Mouse (Mus musculus) testis, adult 2 months (tissue): ENCODE data around the gene Brinp1. TPM values are rescaled to one million over a fixed set of nuclear protein-coding genes. Genes with fewer than 3 reads are reported as not detected.

Experiments
- H3K27ac ChIP-seq: fragments of 200-500 bp; 2 replicates; pipeline ENCODE4 v1.5.1; 2012; ENCODE audit warnings: low read depth, low read length; ENCODE audit not compliant: control insufficient read depth, insufficient read depth
- H3K27me3 ChIP-seq: fragments of 200-500 bp; 2 replicates; pipeline ENCODE4 v1.6.1; 2012; ENCODE audit warnings: mild to moderate bottlenecking, low read length, moderate library complexity; ENCODE audit not compliant: control insufficient read depth, insufficient read depth
- H3K36me3 ChIP-seq: fragments of 200-500 bp; 2 replicates; pipeline ENCODE4 v1.6.1; 2012; ENCODE audit warnings: mild to moderate bottlenecking, low read length; ENCODE audit not compliant: control insufficient read depth, insufficient read depth
- H3K4me1 ChIP-seq: fragments of 200-500 bp; 2 replicates; pipeline ENCODE4 v1.6.1; 2012; ENCODE audit warnings: low read length; ENCODE audit not compliant: control insufficient read depth, insufficient read depth
- H3K4me3 ChIP-seq: fragments of 200-500 bp; 2 replicates; pipeline ENCODE4 v1.5.1; 2012; ENCODE audit warnings: low read depth, mild to moderate bottlenecking, low read length, moderate library complexity, mixed read lengths; ENCODE audit not compliant: control insufficient read depth
- CTCF ChIP-seq: fragments of 200-500 bp; IDR thresholded peaks from 2 replicates; pipeline ENCODE4 v1.5.1; 2012; ENCODE audit warnings: low read depth, mild to moderate bottlenecking, inconsistent platforms, low read length, moderate library complexity; ENCODE audit not compliant: control insufficient read depth, insufficient read depth, insufficient replicate concordance
- POLR2A ChIP-seq: fragments of 200-500 bp; IDR thresholded peaks from 2 replicates; pipeline ENCODE4 v1.6.1; 2012; ENCODE audit warnings: low read depth, mild to moderate bottlenecking, inconsistent platforms, low read length, moderate library complexity; ENCODE audit not compliant: control insufficient read depth
- polyA plus RNA-seq: library from polyadenylated mRNA; depleted of rRNA; stranded (reverse); fragments of >200 nt; gene quantifications from 2 replicates; pipeline ENCODE4 v1.2.3, GENCODE M21; 2012

Brinp1 gene
- polyA plus RNA-seq, 1 experiment, result 0.30 TPM

DNA sequence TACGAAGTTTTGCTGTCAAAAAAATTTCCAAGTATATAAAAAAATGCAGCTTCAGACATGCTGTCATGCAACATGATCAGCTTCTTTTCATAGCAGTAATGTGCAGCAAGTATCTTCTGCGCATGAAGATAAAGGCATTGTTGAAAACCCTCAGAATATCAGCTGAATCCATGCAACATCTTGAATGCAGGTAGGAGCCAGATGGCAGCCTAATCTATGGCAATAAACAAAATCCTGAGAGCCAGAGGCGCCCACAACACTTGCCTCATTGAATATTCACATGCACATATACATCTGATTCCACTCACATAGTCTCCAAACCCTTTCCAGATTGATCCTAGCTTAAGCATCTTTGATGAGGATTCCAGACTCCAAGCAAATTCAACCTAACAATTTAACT, 24.2 kb downstream of the Brinp1 start:
- TF ChIP-seq POLR2A (no peak), CTCF (no peak)
- no peak overlapping the region for H3K4me3 ChIP-seq
- no peaks in the 10 kb centered on the region for H3K4me1 ChIP-seq
- no peak overlapping the region for H3K27ac ChIP-seq
- no peaks in the 10 kb centered on the region for H3K27me3 ChIP-seq
- no peaks in the 10 kb centered on the region for H3K36me3 ChIP-seq

DNA sequence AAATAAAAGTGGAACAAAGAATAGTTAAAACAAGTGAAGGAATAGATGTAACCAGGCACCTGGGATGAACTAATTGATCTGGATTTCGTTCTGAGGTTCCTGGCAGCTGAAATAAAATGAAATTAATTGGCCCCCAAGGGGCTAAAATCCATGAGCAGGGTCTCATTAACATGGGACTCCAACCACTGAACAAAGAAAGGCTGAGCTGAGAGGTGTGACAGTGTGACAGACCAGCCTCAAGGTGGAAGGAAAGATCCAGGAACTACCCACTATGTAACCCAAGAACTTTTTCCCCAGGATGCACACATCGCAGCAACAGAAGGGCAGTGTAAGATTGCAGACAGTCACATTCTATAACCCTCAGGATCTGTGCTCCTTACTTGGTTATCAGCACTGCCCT, 28.1 kb downstream of the Brinp1 start:
- Histone ChIP-seq H3K4me1 (no peaks in the 10 kb centered on the region), H3K27ac (no peak overlapping the region), H3K27me3 (no peaks in the 10 kb centered on the region), H3K4me3 (no peak overlapping the region), H3K36me3 (no peaks in the 10 kb centered on the region)
- TF ChIP-seq POLR2A, result no peak
- TF ChIP-seq CTCF, result no peak

DNA sequence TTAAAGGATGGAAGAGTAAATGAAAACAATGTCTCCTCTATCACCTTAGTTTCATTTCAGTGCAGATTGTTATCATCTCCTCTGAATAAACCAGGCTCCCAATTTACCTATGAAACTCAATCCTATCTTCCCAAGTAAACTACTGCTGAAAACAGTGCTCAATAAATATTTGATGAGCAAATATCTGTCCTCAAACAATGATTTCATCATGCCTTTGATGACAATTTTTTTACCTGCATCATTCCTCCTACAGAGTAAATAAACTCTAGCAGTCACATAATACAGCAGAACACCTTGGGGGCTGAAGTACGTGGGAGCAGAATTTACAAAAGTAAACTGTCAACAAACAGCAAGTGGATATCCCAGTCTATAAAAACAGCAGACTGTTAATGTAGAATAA, 31.3 kb downstream of the Brinp1 start:
- H3K36me3 ChIP-seq, result no peaks in the 10 kb centered on the region
- no peak overlapping the region for H3K27ac ChIP-seq
- no peaks in the 10 kb centered on the region for H3K27me3 ChIP-seq
- H3K4me3 ChIP-seq, result no peak overlapping the region
- H3K4me1 ChIP-seq, result no peaks in the 10 kb centered on the region
- no peak for TF ChIP-seq CTCF
- TF ChIP-seq POLR2A, result no peak

DNA sequence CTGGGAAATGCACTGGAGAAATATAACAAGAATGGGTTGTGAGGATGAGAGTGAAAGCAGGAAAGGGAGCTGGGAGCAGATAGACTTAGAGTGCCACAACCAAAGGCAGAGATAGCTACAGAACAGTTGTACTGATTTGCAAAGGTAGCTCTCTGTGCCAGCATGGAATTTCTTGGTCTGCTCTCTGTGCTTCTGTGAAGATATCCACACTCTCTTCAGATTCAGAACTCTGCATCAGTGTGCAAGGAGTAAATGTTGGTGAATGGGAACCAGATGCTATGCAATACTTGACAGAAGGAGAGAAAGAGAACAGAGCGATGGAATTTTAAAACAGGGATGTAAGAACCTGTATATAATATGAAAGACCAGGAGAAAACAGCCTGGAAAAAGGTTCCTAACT, 31.7 kb downstream of the Brinp1 start:
- no peaks in the 10 kb centered on the region for H3K27me3 ChIP-seq
- no peaks in the 10 kb centered on the region for H3K36me3 ChIP-seq

DNA sequence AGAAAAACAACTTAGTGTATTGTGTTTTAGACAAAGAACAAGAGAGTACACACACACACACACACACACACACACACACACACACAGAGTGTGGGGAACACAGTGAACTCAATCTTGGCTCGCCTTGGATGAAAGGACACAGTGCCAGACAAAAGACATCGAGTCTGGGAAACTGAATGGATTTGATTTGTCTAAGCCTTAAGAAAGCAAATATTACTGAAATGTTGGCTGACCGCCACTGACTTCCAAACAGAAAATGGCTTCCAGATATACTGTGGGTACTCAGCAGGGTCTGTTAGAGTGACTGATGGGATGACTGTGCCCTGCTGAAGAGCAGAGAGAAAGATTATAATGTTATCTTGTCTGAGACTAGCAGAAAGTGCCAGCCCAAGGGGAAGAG, 34.1 kb downstream of the Brinp1 start:
- H3K4me1 ChIP-seq, result no peaks in the 10 kb centered on the region
- no peaks in the 10 kb centered on the region for H3K36me3 ChIP-seq
- no peak overlapping the region for H3K27ac ChIP-seq
- no peaks in the 10 kb centered on the region for H3K27me3 ChIP-seq
- no peak overlapping the region for H3K4me3 ChIP-seq
- no peak for TF ChIP-seq CTCF
- TF ChIP-seq POLR2A, result no peak

More for the DNA sequence above, 31.7 kb downstream of the Brinp1 start:
- no peaks in the 10 kb centered on the region for H3K4me1 ChIP-seq
- H3K4me3 ChIP-seq, result no peak overlapping the region
- no peak for TF ChIP-seq POLR2A
- TF ChIP-seq CTCF, result no peak
- no peak overlapping the region for H3K27ac ChIP-seq

DNA sequence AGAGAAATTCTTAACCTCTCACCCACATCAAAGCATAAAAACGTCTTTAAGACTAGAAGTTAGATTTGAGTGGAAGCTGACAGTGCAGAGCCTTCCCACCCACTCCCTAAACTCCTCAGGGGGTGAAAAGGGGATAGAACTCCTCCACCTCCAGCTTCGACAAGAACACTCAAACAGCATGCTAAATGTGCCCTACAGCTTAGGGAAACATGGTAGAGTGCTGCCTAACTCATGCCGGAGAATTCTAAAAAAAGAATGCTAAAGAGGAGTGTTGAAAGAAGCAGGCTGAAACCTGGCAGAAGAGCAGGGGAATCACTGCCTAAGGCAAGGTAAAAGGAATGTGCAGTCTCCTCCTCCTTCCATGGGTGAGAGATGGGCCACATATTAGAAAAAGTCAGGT, 43.3 kb downstream of the Brinp1 start:
- H3K4me3 ChIP-seq, result no peak overlapping the region
- TF ChIP-seq CTCF (no peak), POLR2A (no peak)
- no peaks in the 10 kb centered on the region for H3K4me1 ChIP-seq
- no peaks in the 10 kb centered on the region for H3K27me3 ChIP-seq
- no peak overlapping the region for H3K27ac ChIP-seq
- H3K36me3 ChIP-seq, result no peaks in the 10 kb centered on the region

DNA sequence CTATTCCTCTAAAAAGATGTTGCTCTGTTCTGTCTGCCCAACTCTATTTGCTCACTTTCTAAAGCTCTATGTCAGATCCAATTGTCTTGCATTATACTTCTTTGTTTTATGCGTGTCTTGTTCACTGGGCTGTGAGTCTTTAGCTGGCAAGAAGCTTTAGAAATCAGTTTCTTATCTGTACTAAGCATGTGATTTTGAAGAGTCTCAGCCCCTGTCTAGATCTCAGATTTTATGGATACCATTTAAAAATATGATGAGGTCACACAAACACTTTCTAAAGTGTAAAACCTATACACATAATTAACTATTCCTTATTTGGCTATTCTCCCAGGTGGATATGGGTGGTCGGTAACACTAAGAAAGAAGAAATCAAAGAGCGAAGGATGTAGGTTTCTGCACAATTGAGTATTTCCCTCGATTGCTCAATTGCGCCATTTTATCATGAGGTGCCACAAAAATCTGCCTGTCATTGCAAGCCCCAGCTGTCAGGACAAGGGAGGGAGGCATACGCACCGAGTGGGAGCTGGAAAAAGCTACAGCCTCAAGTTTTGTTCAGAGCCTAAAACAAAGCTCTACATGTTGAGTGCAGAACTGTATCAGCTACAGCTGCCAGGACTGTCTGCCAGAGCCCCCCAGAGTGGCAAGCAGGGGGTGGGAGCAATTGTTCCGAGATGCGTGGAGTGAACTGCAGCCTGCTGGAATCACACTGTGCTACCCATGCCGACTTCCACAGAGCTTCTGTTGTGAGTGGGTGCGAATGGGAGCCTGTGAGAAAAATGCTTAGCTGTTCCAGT, 47.6 kb downstream of the Brinp1 start:
- H3K27ac ChIP-seq, result no peak overlapping the region
- H3K4me1 ChIP-seq, result no peaks in the 10 kb centered on the region

More for the DNA sequence above, 47.6 kb downstream of the Brinp1 start:
- H3K27me3 ChIP-seq, result no peaks in the 10 kb centered on the region
- H3K4me3 ChIP-seq, result no peak overlapping the region
- no peaks in the 10 kb centered on the region for H3K36me3 ChIP-seq
- TF ChIP-seq POLR2A, result no peak
- no peak for TF ChIP-seq CTCF
